In the genomic region with DNA sequence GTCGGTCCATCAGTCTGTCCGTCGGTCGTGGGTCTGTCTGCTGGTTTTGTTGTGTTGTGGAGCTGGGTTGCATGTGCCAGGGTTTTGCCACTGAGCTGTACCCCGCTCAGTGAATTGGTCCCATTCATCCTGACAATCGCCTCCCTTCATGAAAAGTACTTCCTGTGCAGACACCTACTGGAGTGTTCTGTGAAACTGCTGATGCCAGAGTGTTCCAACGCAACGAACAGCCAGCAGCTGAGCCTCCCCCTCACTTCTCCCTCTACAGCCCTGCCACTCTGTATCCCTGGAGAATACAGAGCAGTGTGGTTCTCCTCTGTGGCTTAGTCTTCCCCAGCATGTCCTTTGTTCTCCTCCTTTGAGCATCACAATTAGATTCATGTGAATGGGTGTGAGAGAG, we compare ENCODE assay signal across 8 mouse cellular contexts. TPM values are rescaled to one million over a fixed set of nuclear protein-coding genes. Genes with fewer than 3 reads are reported as not detected.
A peak's percentile ranks its signal among the peaks of the same experiment; 100 is the strongest.
DNase-seq lines count a peak whose midpoint lies in the region.
"Had no signal": no experiment of that assay in that cellular context is flagged by ENCODE, and none has a peak within 500 bp of the region (broad histone marks: within the 10 kb centered on the region; RNA-seq: fewer than 3 reads in every experiment).

No protein-coding gene starts in this region.

- peak; percentile 86 for DNase-seq in right cerebral cortex, adult 18-20 months
- DNase-seq in right cerebral cortex, postnatal 4 days, result no peak
- peak; percentile 43 for DNase-seq in induced T-regulatory cell, adult 2 months (ENCODE audit: low read depth)
- DNase-seq in left cerebral cortex, adult 8-10 months (ENCODE audit: low spot score in 2 of 2), result peak; percentile 21 to 78
- DNase-seq in telencephalon, adult 2 months (ENCODE audit: low read depth, low spot score), result peak; percentile 90
- DNase-seq in lung, postnatal 10 days, result no peak
- DNase-seq in embryo, embryonic 10 days (ENCODE audit: low spot score), result no peak
- DNase-seq: thymus, adult 2 months had no signal

RNA-seq across cellular contexts. Expression of gene She, which starts 27.7 kb away (rescaled TPM):
- total RNA-seq in left cerebral cortex, adult 8-10 months (2022), result 1 to 10 TPM; 2.7 to 3.7 (median 3.4) TPM

RNA-seq across cellular contexts. Expression of gene Il6ra, which starts 54.1 kb away (rescaled TPM):
- 1 to 10 TPM; 3.8 to 6.6 (median 5.3) TPM for total RNA-seq in left cerebral cortex, adult 8-10 months (2022)

Comparison
In these comparisons a context has a peak if more than half of its experiments do, and no peak if none do; other contexts are left out.
1. DNase-seq: peak in right cerebral cortex, adult 18-20 months (single experiment), induced T-regulatory cell, adult 2 months (single experiment), left cerebral cortex, adult 8-10 months (2 of 2) and telencephalon, adult 2 months (single experiment); none in right cerebral cortex, postnatal 4 days (single experiment), lung, postnatal 10 days (single experiment) and embryo, embryonic 10 days (single experiment).